Mouse (Mus musculus) activated CD4-positive, CD25-positive, alpha-beta regulatory T cell (primary cell): Measurements from ENCODE around the gene Wipf1. TPM values are rescaled to one million over a fixed set of nuclear protein-coding genes. Genes with fewer than 3 reads are reported as not detected.

Experiments
- polyA plus RNA-seq, 2 experiments: library from polyadenylated mRNA; unstranded; fragments of 100-300 nt; shearing (Covaris generic); gene quantifications; one replicate each; pipeline ENCODE4 v1.2.1; 2017

The Wipf1 gene
- polyA plus RNA-seq, result 100 to 1,000 TPM in 1 of 2 experiments, 10 to 100 TPM in 1; 92.5 to 134 TPM

GRCm38 (mm10) chr2:73529356-73530330 is at the start of gene Wipf1:
Gene Wipf1 (minus strand): TSS chr2:73529734.

GRCm38 (mm10) chr2:73386356-73387046 is 143.0 kb downstream of the Wipf1 start, which contains the start of gene Gpr155:
Gene Gpr155 (minus strand): TSS chr2:73386572.

Other genes starting within 250 kb of the Wipf1 start
- 10 to 100 TPM in 1 of 2 experiments, 1 to 10 TPM in 1; 5.4 to 11.4 TPM for gene Scrn3, start 217.1 kb downstream of the Wipf1 start, polyA plus RNA-seq
- 10 to 100 TPM; 28.0 to 33.6 TPM for gene Cir1, start 217.0 kb downstream of the Wipf1 start, polyA plus RNA-seq
- 10 to 100 TPM; 14.0 to 34.3 TPM for gene Gpr155, start 143.2 kb downstream of the Wipf1 start, polyA plus RNA-seq
- gene Chrna1, start 50.6 kb upstream of the Wipf1 start, polyA plus RNA-seq, result not detected
- gene Chn1, start 245.6 kb upstream of the Wipf1 start, polyA plus RNA-seq, result under 1 TPM in 1 of 2 experiments, not detected in 1; 0.34 TPM